Mouse (Mus musculus) ES-E14 (cell line): Measurements from ENCODE around the gene Trmo.

ENCODE experiments used
- CHD2 ChIP-seq: IDR thresholded peaks from 2 replicates; pipeline ENCODE4 v1.6.1; 2014; ENCODE audit warnings: mild to moderate bottlenecking, low read depth, low read length, inconsistent platforms
- MAFK ChIP-seq: IDR thresholded peaks from 2 replicates; pipeline ENCODE4 v1.6.1; 2014; ENCODE audit warnings: mild to moderate bottlenecking, low read depth, low read length, inconsistent platforms; ENCODE audit not compliant: insufficient read depth

DNA sequence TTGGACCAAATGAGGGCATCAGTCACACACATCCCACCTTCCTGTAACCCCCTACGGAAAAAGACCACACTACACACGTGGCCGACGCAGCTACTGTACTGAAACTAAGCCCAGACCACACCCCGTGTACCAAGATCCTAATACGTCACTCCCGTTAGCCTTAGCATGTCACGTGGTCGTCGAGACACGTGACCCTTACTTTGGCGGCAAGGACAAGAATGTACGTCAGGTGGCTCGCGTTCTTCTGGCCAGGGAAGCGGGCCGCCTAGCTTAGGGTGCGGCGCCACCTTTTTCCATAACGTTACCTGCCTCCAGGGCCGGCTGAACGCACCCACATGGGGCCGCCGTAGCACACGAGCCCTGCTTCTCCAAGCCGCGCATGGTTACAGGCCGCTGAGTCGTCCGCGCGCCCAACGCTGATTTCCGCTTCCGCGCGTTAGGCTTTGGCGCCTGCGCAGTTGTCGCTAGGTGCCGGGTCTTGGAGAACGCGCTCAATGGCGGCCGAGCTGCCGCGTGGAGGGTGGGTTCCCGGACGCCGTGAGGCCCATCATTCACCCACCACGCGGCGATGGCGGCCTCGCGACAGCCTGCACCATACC lies at the start of gene Trmo:
- TF ChIP-seq CHD2 (no peak), MAFK (no peak)
